Mouse (Mus musculus) heart, postnatal 0 days (tissue): ENCODE results near the gene Cdx2.

ENCODE experiments used
- CTCF ChIP-seq: IDR thresholded peaks from 2 replicates; pipeline ENCODE4 v1.5.1; 2016; ENCODE audit warnings: antibody characterized with exemption, control low read depth, low read depth
- EP300 ChIP-seq: IDR thresholded peaks from 2 replicates; pipeline ENCODE4 v1.6.1; 2016; ENCODE audit warnings: antibody characterized with exemption, low read depth

- TF ChIP-seq CTCF = no peak
- TF ChIP-seq EP300 = no peak
Measured at GRCm38 (mm10) chr5:147354161-147354780, 47.2 kb upstream of the Cdx2 start.
